Mouse (Mus musculus): ENCODE results near the gene Nrd1. TPM values are rescaled to one million over a fixed set of nuclear protein-coding genes. Genes with fewer than 3 reads are reported as not detected.
A peak's percentile ranks its signal among the peaks of the same experiment; 100 is the strongest.

Gene Nrd1
- polyA plus RNA-seq (2014; fragmentation: Nextera tagmentation; extraction: Ambion mirVana) = 54.3 and 58.1 TPM in 2 replicates

GRCm38 (mm10) chr4:108999999-109000950, at the start of gene Nrd1:
Gene Nrd1, plus strand, starts transcription at chr4:109000655.
- Histone ChIP-seq H3K4me2 (ENCODE audit: low read depth, low read length) (peak within 1 kb of the TSS; percentile 77), H3K27me3 (replicated peaks; ENCODE audit: control insufficient read depth, insufficient read depth, low read length) (no peaks in the 10 kb centered on the region), H3K27ac (replicated peaks; ENCODE audit: low read depth, low read length) (peak within 1 kb of the TSS; percentile 93), H3K9me3 (ENCODE audit: control insufficient read depth, low read length) (no peaks in the 10 kb centered on the region), H3K36me3 (ENCODE audit: control insufficient read depth, insufficient read depth, low read length) (peaks cover 9% of the 10 kb centered on the region), H3K9ac (ENCODE audit: low read depth, low read length) (peak within 1 kb of the TSS; percentile 78), H3K4me1 (ENCODE audit: control insufficient read depth, insufficient read depth, low read length) (peaks cover 12% of the 10 kb centered on the region), H3K4me3 (ENCODE audit: low read depth, low read length) (peak within 1 kb of the TSS; percentile 69)
- DNase-seq (ENCODE audit: low spot score) (peak; percentile 100), ATAC-seq (ENCODE audit: low read depth) (peak; percentile 99)
- WGBS = 1% methylated on average over 56 of the region's 58 CpGs

GRCm38 (mm10) chr4:108951663-108952062, 48.8 kb upstream of the Nrd1 start:
- WGBS = 75% methylated on average over 4 of the region's 4 CpGs
- H3K27me3 ChIP-seq (replicated peaks; ENCODE audit: control insufficient read depth, insufficient read depth, low read length) = no peaks in the 10 kb centered on the region
- no peak for ATAC-seq (ENCODE audit: low read depth)
- H3K36me3 ChIP-seq (ENCODE audit: control insufficient read depth, insufficient read depth, low read length) = no peaks in the 10 kb centered on the region
- H3K9me3 ChIP-seq (ENCODE audit: control insufficient read depth, low read length) = no peaks in the 10 kb centered on the region
- DNase-seq (ENCODE audit: low spot score) = no peak
- no peaks in the 10 kb centered on the region for H3K4me1 ChIP-seq (ENCODE audit: control insufficient read depth, insufficient read depth, low read length)
- no peak overlapping the region for H3K4me3 ChIP-seq (ENCODE audit: low read depth, low read length)
- no peak overlapping the region for H3K4me2 ChIP-seq (ENCODE audit: low read depth, low read length)
- no peak overlapping the region for H3K9ac ChIP-seq (ENCODE audit: low read depth, low read length)
- no peak overlapping the region for H3K27ac ChIP-seq (replicated peaks; ENCODE audit: low read depth, low read length)

GRCm38 (mm10) chr4:108959696-108960095, 40.8 kb upstream of the Nrd1 start:
- Histone ChIP-seq H3K27ac (replicated peaks; ENCODE audit: low read depth, low read length) (no peak overlapping the region), H3K9me3 (ENCODE audit: control insufficient read depth, low read length) (no peaks in the 10 kb centered on the region), H3K4me1 (ENCODE audit: control insufficient read depth, insufficient read depth, low read length) (no peaks in the 10 kb centered on the region), H3K4me3 (ENCODE audit: low read depth, low read length) (no peak overlapping the region), H3K9ac (ENCODE audit: low read depth, low read length) (no peak overlapping the region), H3K27me3 (replicated peaks; ENCODE audit: control insufficient read depth, insufficient read depth, low read length) (no peaks in the 10 kb centered on the region), H3K36me3 (ENCODE audit: control insufficient read depth, insufficient read depth, low read length) (no peaks in the 10 kb centered on the region), H3K4me2 (ENCODE audit: low read depth, low read length) (no peak overlapping the region)
- ATAC-seq (ENCODE audit: low read depth) (no peak), DNase-seq (ENCODE audit: low spot score) (no peak)
- 94% methylated on average over 3 of the region's 3 CpGs for WGBS

- H3K9ac ChIP-seq (ENCODE audit: low read depth, low read length) = no peak overlapping the region
- no peaks in the 10 kb centered on the region for H3K4me1 ChIP-seq (ENCODE audit: control insufficient read depth, insufficient read depth, low read length)
Measured at GRCm38 (mm10) chr4:108960619-108961460, 39.6 kb upstream of the Nrd1 start.

GRCm38 (mm10) chr4:108963017-108963416, 37.4 kb upstream of the Nrd1 start:
- no peak overlapping the region for H3K27ac ChIP-seq (replicated peaks; ENCODE audit: low read depth, low read length)
- no peak overlapping the region for H3K4me3 ChIP-seq (ENCODE audit: low read depth, low read length)
- no peaks in the 10 kb centered on the region for H3K4me1 ChIP-seq (ENCODE audit: control insufficient read depth, insufficient read depth, low read length)
- H3K27me3 ChIP-seq (replicated peaks; ENCODE audit: control insufficient read depth, insufficient read depth, low read length) = no peaks in the 10 kb centered on the region
- no peak overlapping the region for H3K4me2 ChIP-seq (ENCODE audit: low read depth, low read length)
- no peaks in the 10 kb centered on the region for H3K9me3 ChIP-seq (ENCODE audit: control insufficient read depth, low read length)
- no peak overlapping the region for H3K9ac ChIP-seq (ENCODE audit: low read depth, low read length)
- DNase-seq (ENCODE audit: low spot score) (no peak), ATAC-seq (ENCODE audit: low read depth) (no peak)
- WGBS = 83% methylated on average over 6 of the region's 6 CpGs
- H3K36me3 ChIP-seq (ENCODE audit: control insufficient read depth, insufficient read depth, low read length) = no peaks in the 10 kb centered on the region

More at GRCm38 (mm10) chr4:108960619-108961460, 39.6 kb upstream of the Nrd1 start:
- no peaks in the 10 kb centered on the region for H3K9me3 ChIP-seq (ENCODE audit: control insufficient read depth, low read length)
- H3K36me3 ChIP-seq (ENCODE audit: control insufficient read depth, insufficient read depth, low read length) = no peaks in the 10 kb centered on the region
- no peak overlapping the region for H3K4me3 ChIP-seq (ENCODE audit: low read depth, low read length)
- no peak overlapping the region for H3K27ac ChIP-seq (replicated peaks; ENCODE audit: low read depth, low read length)
- H3K27me3 ChIP-seq (replicated peaks; ENCODE audit: control insufficient read depth, insufficient read depth, low read length) = no peaks in the 10 kb centered on the region
- 83% methylated on average over 4 of the region's 4 CpGs for WGBS
- no peak for DNase-seq (ENCODE audit: low spot score)
- no peak for ATAC-seq (ENCODE audit: low read depth)
- no peak overlapping the region for H3K4me2 ChIP-seq (ENCODE audit: low read depth, low read length)

GRCm38 (mm10) chr4:108969517-108969916, 30.9 kb upstream of the Nrd1 start:
- no peak for ATAC-seq (ENCODE audit: low read depth)
- 69% methylated on average over 3 of the region's 3 CpGs for WGBS
- H3K27ac ChIP-seq (replicated peaks; ENCODE audit: low read depth, low read length) = no peak overlapping the region

GRCm38 (mm10) chr4:108971054-108971453, 29.4 kb upstream of the Nrd1 start:
- H3K9ac ChIP-seq (ENCODE audit: low read depth, low read length) = no peak overlapping the region
- no peaks in the 10 kb centered on the region for H3K27me3 ChIP-seq (replicated peaks; ENCODE audit: control insufficient read depth, insufficient read depth, low read length)
- H3K4me1 ChIP-seq (ENCODE audit: control insufficient read depth, insufficient read depth, low read length) = no peaks in the 10 kb centered on the region
- H3K36me3 ChIP-seq (ENCODE audit: control insufficient read depth, insufficient read depth, low read length) = no peaks in the 10 kb centered on the region
- DNase-seq (ENCODE audit: low spot score) (no peak), ATAC-seq (ENCODE audit: low read depth) (no peak)
- no peaks in the 10 kb centered on the region for H3K9me3 ChIP-seq (ENCODE audit: control insufficient read depth, low read length)
- no peak overlapping the region for H3K4me3 ChIP-seq (ENCODE audit: low read depth, low read length)
- WGBS = 63% methylated on average over 5 of the region's 5 CpGs
- no peak overlapping the region for H3K27ac ChIP-seq (replicated peaks; ENCODE audit: low read depth, low read length)
- H3K4me2 ChIP-seq (ENCODE audit: low read depth, low read length) = no peak overlapping the region

More at GRCm38 (mm10) chr4:108969517-108969916, 30.9 kb upstream of the Nrd1 start:
- H3K4me3 ChIP-seq (ENCODE audit: low read depth, low read length) = no peak overlapping the region
- H3K9me3 ChIP-seq (ENCODE audit: control insufficient read depth, low read length) = no peaks in the 10 kb centered on the region
- H3K4me1 ChIP-seq (ENCODE audit: control insufficient read depth, insufficient read depth, low read length) = no peaks in the 10 kb centered on the region
- H3K27me3 ChIP-seq (replicated peaks; ENCODE audit: control insufficient read depth, insufficient read depth, low read length) = no peaks in the 10 kb centered on the region
- H3K9ac ChIP-seq (ENCODE audit: low read depth, low read length) = no peak overlapping the region
- no peak overlapping the region for H3K4me2 ChIP-seq (ENCODE audit: low read depth, low read length)
- no peaks in the 10 kb centered on the region for H3K36me3 ChIP-seq (ENCODE audit: control insufficient read depth, insufficient read depth, low read length)
- no peak for DNase-seq (ENCODE audit: low spot score)

GRCm38 (mm10) chr4:108976458-108977071, 23.9 kb upstream of the Nrd1 start:
- H3K4me3 ChIP-seq (ENCODE audit: low read depth, low read length) = no peak overlapping the region
- H3K9ac ChIP-seq (ENCODE audit: low read depth, low read length) = no peak overlapping the region
- H3K27ac ChIP-seq (replicated peaks; ENCODE audit: low read depth, low read length) = no peak overlapping the region
- peak; percentile 71 for DNase-seq (ENCODE audit: low spot score)
- H3K9me3 ChIP-seq (ENCODE audit: control insufficient read depth, low read length) = no peaks in the 10 kb centered on the region
- H3K27me3 ChIP-seq (replicated peaks; ENCODE audit: control insufficient read depth, insufficient read depth, low read length) = no peaks in the 10 kb centered on the region
- no peak for ATAC-seq (ENCODE audit: low read depth)
- no peaks in the 10 kb centered on the region for H3K4me1 ChIP-seq (ENCODE audit: control insufficient read depth, insufficient read depth, low read length)
- WGBS = 50% methylated on average over 6 of the region's 6 CpGs
- H3K36me3 ChIP-seq (ENCODE audit: control insufficient read depth, insufficient read depth, low read length) = no peaks in the 10 kb centered on the region
- H3K4me2 ChIP-seq (ENCODE audit: low read depth, low read length) = no peak overlapping the region

Measured in embryonic facial prominence, embryonic 14.5 days (tissue).